Mouse (Mus musculus) v-Abl transformed pro-B cells (cell line): ENCODE data around the gene Olfr613.
"Not testable (repeated sequence)": the region's sequence is repeated elsewhere in the genome, so short reads cannot be mapped to it uniquely, and the experiment has no call there.

Source experiments
- in situ Hi-C, 2 experiments: fragments of 400-800 bp; cut with MboI; formaldehyde crosslinking; loops; one replicate each; pipeline ENCODE4 v1.15.1; 2025; ENCODE audit not compliant: unreplicated experiment in 2 of 2

The Olfr613 gene

DNA sequence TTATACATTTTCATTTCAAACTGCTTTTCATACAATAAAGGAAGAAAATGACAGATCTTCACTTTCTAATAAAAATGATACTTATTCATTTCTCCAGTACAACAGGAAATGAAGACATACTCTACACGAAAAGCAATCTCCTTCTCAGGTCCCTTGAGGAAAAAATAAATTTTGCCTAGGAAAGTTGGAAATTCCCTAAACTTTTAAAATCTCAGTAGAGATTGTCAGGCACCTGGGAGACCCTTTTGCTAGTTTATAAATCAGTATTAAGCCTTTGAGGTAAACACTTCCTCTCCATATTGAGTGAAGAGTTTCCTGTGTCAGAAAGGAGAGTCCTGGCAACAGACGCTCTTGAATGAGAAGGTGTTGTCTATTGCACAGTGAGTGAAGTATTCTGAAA lies at the start of gene Olfr613:
Gene Olfr613, plus strand, starts transcription at position 301 of the 400 bp plus-strand sequence.
- in situ Hi-C loops: no loop called here

GRCm38 (mm10) chr7:103512022-103512421 lies 35.9 kb upstream of the Olfr613 start, which contains the start of gene Olfr610:
Gene Olfr610, minus strand, starts transcription at chr7:103512122.
- in situ Hi-C loops: no loop called here

GRCm38 (mm10) chr7:103520746-103521145 lies 27.1 kb upstream of the Olfr613 start, which contains the start of gene Olfr611:
Gene Olfr611, minus strand, starts transcription at chr7:103520846.
- in situ Hi-C loops: not testable (repeated sequence)

DNA sequence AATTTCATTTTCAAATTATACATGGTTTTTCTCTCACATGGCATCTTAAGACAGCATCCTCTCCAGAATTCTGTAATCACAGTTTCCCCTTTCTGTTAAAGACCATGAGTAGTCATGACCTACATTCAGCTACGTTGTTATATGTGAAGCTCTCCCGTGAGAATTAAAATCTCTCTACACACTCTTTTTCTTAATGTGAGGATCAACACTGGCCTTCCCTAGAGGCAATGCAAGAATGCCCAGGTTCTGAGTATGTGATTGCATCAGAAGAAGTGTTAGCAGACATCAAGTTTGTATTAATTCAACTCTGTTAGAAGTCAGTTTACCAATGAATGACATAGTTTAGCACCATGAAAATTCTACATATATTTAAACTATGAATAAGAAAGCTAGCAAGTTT lies 5.3 kb upstream of the Olfr613 start, which contains the start of gene Olfr612:
Gene Olfr612, minus strand, starts transcription at position 101 of the 400 bp plus-strand sequence.
- in situ Hi-C loops: not testable (repeated sequence)

GRCm38 (mm10) chr7:103555779-103556178 lies 7.9 kb downstream of the Olfr613 start, which contains the start of gene Olfr615:
Gene Olfr615, plus strand, starts transcription at chr7:103556079.
- in situ Hi-C loops: no loop called here

GRCm38 (mm10) chr7:103569043-103569442 lies 21.2 kb downstream of the Olfr613 start, which contains the start of gene Olfr616:
Gene Olfr616, minus strand, starts transcription at chr7:103569143.
- in situ Hi-C loops: no loop called here

DNA sequence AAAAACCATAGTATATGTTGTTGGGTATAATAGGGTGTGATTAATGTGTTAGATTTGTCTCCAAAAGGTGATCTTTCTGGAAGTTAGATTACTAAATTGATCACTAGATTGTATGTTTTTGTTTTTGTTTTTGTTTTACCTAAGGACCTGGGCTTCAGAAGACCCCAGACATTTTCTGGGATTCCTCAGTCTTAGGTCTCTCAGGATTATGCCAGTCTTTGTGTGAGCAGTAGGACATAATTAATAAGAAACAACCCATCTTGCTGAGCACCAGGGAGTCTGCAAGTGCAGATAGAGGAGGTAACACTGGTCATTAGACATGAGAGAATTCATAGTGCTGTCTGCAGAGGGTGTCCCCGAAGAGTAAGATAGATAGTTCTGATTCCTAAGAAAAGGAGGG lies 24.9 kb downstream of the Olfr613 start, which contains the start of gene Olfr617:
Gene Olfr617, plus strand, starts transcription at position 301 of the 400 bp plus-strand sequence.
- in situ Hi-C loops: no loop called here

- in situ Hi-C loops: no loop called here
Measured at GRCm38 (mm10) chr7:103589803-103590202, 41.9 kb downstream of the Olfr613 start, which contains the start of gene Olfr618. Gene Olfr618, plus strand, starts transcription at chr7:103590103.

DNA sequence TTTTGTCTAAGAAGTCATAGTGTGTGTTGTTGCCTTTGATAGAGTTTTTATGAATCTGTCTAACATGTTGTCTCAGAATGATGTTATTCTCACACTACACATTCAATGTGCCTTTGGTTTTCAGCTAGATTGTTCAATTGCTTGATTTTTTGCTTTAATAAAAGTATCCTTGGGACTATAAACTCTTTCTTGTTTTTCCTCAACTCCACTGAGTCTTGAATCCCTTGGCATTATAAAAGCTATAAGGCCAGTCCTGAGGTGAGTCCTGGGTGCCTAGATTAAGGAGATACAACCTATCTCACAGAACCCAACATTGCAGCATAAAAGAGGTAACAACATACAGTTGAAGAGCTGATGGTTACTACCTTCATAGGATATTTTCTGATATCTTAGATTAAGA lies 52.4 kb downstream of the Olfr613 start, which contains the start of gene Olfr619:
Gene Olfr619, plus strand, starts transcription at position 301 of the 400 bp plus-strand sequence.
- in situ Hi-C loops: no loop called here
